Mouse (Mus musculus) liver, postnatal 0 days (tissue): ENCODE results near the gene B3galnt1. TPM values are rescaled to one million over a fixed set of nuclear protein-coding genes. Genes with fewer than 3 reads are reported as not detected.
"Not testable (repeated sequence)": the region's sequence is repeated elsewhere in the genome, so short reads cannot be mapped to it uniquely, and the experiment has no call there.

Experiments used
- ATAC-seq: fragments of 200-750 bp; cut with Nextera tagmentation; 2 replicates; pipeline ENCODE4 v1.8.0; 2017; ENCODE audit warnings: mild to moderate bottlenecking, moderate library complexity
- DNase-seq: peaks from one replicate; pipeline ENCODE4 v3.0.0-alpha.2; 2016
- H3K27ac ChIP-seq: fragments of 300-500 bp; sonication (generic); 2 replicates; pipeline ENCODE4 v1.5.1; 2014; ENCODE audit warnings: antibody characterized with exemption, moderate library complexity, mild to moderate bottlenecking, low read depth
- H3K27me3 ChIP-seq: fragments of 300-500 bp; sonication (generic); 2 replicates; pipeline ENCODE4 v1.6.1; 2014; ENCODE audit warnings: low read length, control low read depth, mixed read lengths; ENCODE audit not compliant: insufficient read depth
- H3K36me3 ChIP-seq: fragments of 300-500 bp; sonication (generic); replicated peaks from 2 replicates; pipeline ENCODE4 v1.6.1; 2014; ENCODE audit warnings: mild to moderate bottlenecking, control low read depth, low read length, moderate library complexity, mixed read lengths; ENCODE audit not compliant: insufficient read depth
- H3K4me1 ChIP-seq: fragments of 300-500 bp; sonication (generic); 2 replicates; pipeline ENCODE4 v1.6.1; 2014; ENCODE audit warnings: antibody characterized with exemption, mild to moderate bottlenecking, control low read depth; ENCODE audit not compliant: insufficient read depth
- H3K4me2 ChIP-seq: fragments of 300-500 bp; sonication (generic); 2 replicates; pipeline ENCODE4 v1.6.1; 2014; ENCODE audit warnings: low read depth, mild to moderate bottlenecking, low read length, moderate library complexity, mixed read lengths
- H3K4me3 ChIP-seq: fragments of 300-500 bp; sonication (generic); 2 replicates; pipeline ENCODE4 v1.5.1; 2014; ENCODE audit warnings: low read depth, low read length
- H3K9ac ChIP-seq: fragments of 300-500 bp; sonication (generic); replicated peaks from 2 replicates; pipeline ENCODE4 v1.6.1; 2014; ENCODE audit warnings: mild to moderate bottlenecking, moderate library complexity
- H3K9me3 ChIP-seq: fragments of 300-500 bp; sonication (generic); 2 replicates; pipeline ENCODE4 v1.6.1; 2016; ENCODE audit warnings: mild to moderate bottlenecking, control low read depth, low read length, mixed read lengths
- CTCF ChIP-seq: sonication (generic); IDR thresholded peaks from 2 replicates; pipeline ENCODE4 v1.5.1; 2016; ENCODE audit warnings: antibody characterized with exemption, low read depth
- EP300 ChIP-seq: IDR thresholded peaks from 2 replicates; pipeline ENCODE4 v1.6.1; 2016; ENCODE audit warnings: antibody characterized with exemption, low read depth, mild to moderate bottlenecking
- WGBS: fragments of 180-500 bp; shearing (Covaris S2); extraction: QIAGEN DNeasy Blood & Tissue Kit; methylation state at CpG from one replicate; pipeline ENCODE4 v1.1.7; 2014; ENCODE audit not compliant: insufficient replicate concordance; 5-methylcytosine and 5-hydroxymethylcytosine counted together
- polyA plus RNA-seq: library from polyadenylated mRNA; unstranded; fragments of >200 nt; fragmentation: Nextera tagmentation; extraction: Ambion mirVana; gene quantifications from 2 replicates; pipeline ENCODE4 v1.2.1, GENCODE M21; 2015

Gene B3galnt1
- polyA plus RNA-seq, 1 experiment from 2014 or later, result 2.0 TPM

GRCm38 (mm10) chr3:69575577-69575976 is 23.2 kb downstream of the B3galnt1 start:
- no peak for TF ChIP-seq CTCF
- no peak for TF ChIP-seq EP300
- no peak for DNase-seq
- Histone ChIP-seq H3K4me3 (no peak overlapping the region), H3K4me1 (no peaks in the 10 kb centered on the region), H3K27ac (no peak overlapping the region), H3K9me3 (no peaks in the 10 kb centered on the region), H3K36me3 (no peaks in the 10 kb centered on the region), H3K9ac (no peak overlapping the region), H3K27me3 (no peaks in the 10 kb centered on the region), H3K4me2 (no peak overlapping the region)
- no peak for ATAC-seq
- WGBS, result 82% methylated on average over 11 of the region's 11 CpGs

GRCm38 (mm10) chr3:69572561-69572960 is 26.2 kb downstream of the B3galnt1 start:
- Histone ChIP-seq H3K4me3 (no peak overlapping the region), H3K36me3 (no peaks in the 10 kb centered on the region), H3K9me3 (no peaks in the 10 kb centered on the region), H3K4me2 (no peak overlapping the region), H3K27ac (no peak overlapping the region), H3K27me3 (no peaks in the 10 kb centered on the region), H3K4me1 (no peaks in the 10 kb centered on the region), H3K9ac (no peak overlapping the region)
- ATAC-seq (no peak), DNase-seq (no peak)
- TF ChIP-seq CTCF (no peak), EP300 (no peak)
- 78% methylated on average over 5 of the region's 5 CpGs for WGBS

DNA sequence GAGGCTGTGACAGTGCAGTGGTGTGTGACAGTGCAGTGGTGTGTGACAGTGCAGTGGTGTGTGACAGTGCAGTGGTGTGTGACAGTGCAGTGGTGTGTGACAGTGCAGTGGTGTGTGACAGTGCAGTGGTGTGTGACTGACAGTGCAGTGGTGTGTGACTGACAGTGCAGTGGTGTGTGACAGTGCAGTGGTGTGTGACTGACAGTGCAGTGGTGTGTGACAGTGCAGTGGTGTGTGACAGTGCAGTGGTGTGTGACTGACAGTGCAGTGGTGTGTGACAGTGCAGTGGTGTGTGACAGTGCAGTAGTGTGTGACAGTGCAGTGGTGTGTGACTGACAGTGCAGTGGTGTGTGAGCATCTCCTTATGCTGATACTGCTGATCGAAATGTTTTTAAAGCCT is 33.2 kb downstream of the B3galnt1 start:
- H3K9ac ChIP-seq, H3K4me2 ChIP-seq, DNase-seq, H3K36me3 ChIP-seq, H3K9me3 ChIP-seq, H3K4me1 ChIP-seq, ATAC-seq, H3K27me3 ChIP-seq, H3K27ac ChIP-seq, H3K4me3 ChIP-seq: not testable (repeated sequence)
- 79% methylated on average over 1 of the region's 1 CpGs for WGBS

GRCm38 (mm10) chr3:69563406-69563805 is 35.4 kb downstream of the B3galnt1 start:
- H3K4me3 ChIP-seq, result no peak overlapping the region
- no peaks in the 10 kb centered on the region for H3K36me3 ChIP-seq
- no peaks in the 10 kb centered on the region for H3K9me3 ChIP-seq
- no peak overlapping the region for H3K4me2 ChIP-seq
- DNase-seq (no peak), ATAC-seq (peak; percentile 23; the same call in 1 of the 2 replicates)
- no peak overlapping the region for H3K27ac ChIP-seq
- no peaks in the 10 kb centered on the region for H3K4me1 ChIP-seq
- 78% methylated on average over 5 of the region's 6 CpGs for WGBS
- H3K9ac ChIP-seq, result no peak overlapping the region
- peak; percentile 14; the same call in 1 of the 2 replicates for TF ChIP-seq CTCF
- no peak for TF ChIP-seq EP300
- no peaks in the 10 kb centered on the region for H3K27me3 ChIP-seq

GRCm38 (mm10) chr3:69561686-69562085 is 37.1 kb downstream of the B3galnt1 start:
- H3K27me3 ChIP-seq, result no peaks in the 10 kb centered on the region
- H3K9ac ChIP-seq, result no peak overlapping the region
- H3K4me3 ChIP-seq, result no peak overlapping the region
- WGBS, result 73% methylated on average over 5 of the region's 5 CpGs
- no peak for TF ChIP-seq EP300
- TF ChIP-seq CTCF, result no peak
- no peak for ATAC-seq
- H3K36me3 ChIP-seq, result no peaks in the 10 kb centered on the region
- H3K27ac ChIP-seq, result no peak overlapping the region
- no peaks in the 10 kb centered on the region for H3K9me3 ChIP-seq
- no peak for DNase-seq
- no peaks in the 10 kb centered on the region for H3K4me1 ChIP-seq
- no peak overlapping the region for H3K4me2 ChIP-seq

DNA sequence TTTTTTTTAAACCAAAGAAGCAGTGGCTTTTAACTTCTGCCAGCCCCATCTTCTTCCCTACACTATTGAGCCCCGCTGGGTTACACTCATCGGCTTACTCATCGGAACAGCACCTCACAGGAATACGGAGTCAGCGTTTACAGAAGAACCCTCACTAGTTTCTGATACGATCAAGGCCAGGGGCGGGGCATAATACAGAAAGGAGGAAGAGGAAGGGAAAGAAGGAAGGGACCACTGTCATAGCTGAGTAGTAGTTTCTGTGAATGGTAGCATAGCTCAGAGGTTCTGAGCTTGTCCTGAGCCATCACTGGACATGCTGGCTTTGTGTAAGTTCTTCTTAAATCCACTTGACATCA is 38.8 kb downstream of the B3galnt1 start:
- no peak overlapping the region for H3K9ac ChIP-seq
- no peak overlapping the region for H3K4me3 ChIP-seq
- DNase-seq (peak; percentile 18), ATAC-seq (no peak)
- H3K9me3 ChIP-seq, result no peaks in the 10 kb centered on the region
- peaks cover 8% of the 10 kb centered on the region; the same call in 1 of the 2 replicates for H3K4me1 ChIP-seq
- no peak overlapping the region for H3K27ac ChIP-seq
- no peaks in the 10 kb centered on the region for H3K27me3 ChIP-seq
- H3K4me2 ChIP-seq, result no peak overlapping the region
- 58% methylated on average over 7 of the region's 7 CpGs for WGBS
- no peaks in the 10 kb centered on the region for H3K36me3 ChIP-seq
- TF ChIP-seq EP300, result no peak
- TF ChIP-seq CTCF, result no peak

GRCm38 (mm10) chr3:69559316-69559974 is 39.3 kb downstream of the B3galnt1 start:
- Histone ChIP-seq H3K9ac (no peak overlapping the region), H3K36me3 (no peaks in the 10 kb centered on the region), H3K4me3 (no peak overlapping the region), H3K27ac (no peak overlapping the region), H3K4me2 (no peak overlapping the region), H3K27me3 (no peaks in the 10 kb centered on the region), H3K4me1 (peaks cover 8% of the 10 kb centered on the region; the same call in 1 of the 2 replicates), H3K9me3 (no peaks in the 10 kb centered on the region)
- ATAC-seq (no peak), DNase-seq (no peak)
- 72% methylated on average over 6 of the region's 6 CpGs for WGBS
- TF ChIP-seq EP300 (no peak), CTCF (no peak)
